Mouse (Mus musculus) spleen, adult 2 months (tissue): ENCODE measurements at regions not wholly inside any gene's neighbourhood (a gene's known extent, or its start where the extent isn't known, plus 50 kb on each side); places are given as distances from the start of the nearest gene placed in this dataset.

ENCODE experiments used
- CTCF ChIP-seq: fragments of 200-500 bp; IDR thresholded peaks from 2 replicates; pipeline ENCODE4 v1.5.1; 2011; ENCODE audit warnings: mild to moderate bottlenecking, inconsistent platforms; ENCODE audit not compliant: insufficient read depth, insufficient read length, insufficient replicate concordance; ENCODE audit errors: extremely low read depth
- POLR2A ChIP-seq: fragments of 200-500 bp; IDR thresholded peaks from 2 replicates; pipeline ENCODE4 v1.6.1; 2011; ENCODE audit warnings: low read depth, low read length, inconsistent platforms

- TF ChIP-seq CTCF, result no peak
- no peak for TF ChIP-seq POLR2A
Measured at GRCm38 (mm10) chr6:148623119-148623770, 179.1 kb upstream of the Tmtc1 start.
